Comparison of ENCODE assay signal across 16 mouse cellular contexts in the genomic region with DNA sequence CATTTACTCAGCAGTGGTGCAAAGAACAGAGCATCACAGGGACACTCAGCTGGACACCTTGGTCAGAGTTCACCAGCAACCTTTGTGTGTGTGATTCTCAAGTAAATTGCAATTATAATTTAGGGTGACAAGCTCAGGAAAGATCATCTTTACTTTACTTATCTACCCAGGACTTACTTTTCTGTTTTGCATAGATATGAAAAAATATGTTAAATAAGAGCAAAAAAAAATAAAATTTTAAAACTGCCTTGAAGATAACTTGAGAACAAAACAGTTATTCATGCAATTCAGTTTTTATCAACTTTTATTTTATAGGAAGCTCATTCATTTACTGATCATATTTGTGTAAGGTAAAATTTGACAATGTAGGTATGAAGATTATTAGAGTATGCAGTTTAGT.
"Had no signal": no experiment of that assay in that cellular context is flagged by ENCODE, and none has a peak within 500 bp of the region (broad histone marks: within the 10 kb centered on the region; RNA-seq: fewer than 3 reads in every experiment).

No protein-coding gene starts in this region.

- H3K4me3 ChIP-seq: neural tube, embryonic 12.5 days; neural tube, embryonic 13.5 days; neural tube, embryonic 15.5 days; stomach, embryonic 15.5 days had no signal

- DNase-seq: right cerebral cortex, adult 18-20 months; right cerebral cortex, postnatal 14 days; right cerebral cortex, postnatal 25 days; right cerebral cortex, postnatal 4 days; spleen, adult 18-20 months; thymus, adult 18-20 months; thymus, adult 2 months; thymus, postnatal 14 days; thymus, postnatal 25 days; thymus, postnatal 36 days; thymus, postnatal 4 days had no signal

- H3K27me3 ChIP-seq: neural tube, embryonic 12.5 days; neural tube, embryonic 13.5 days; neural tube, embryonic 15.5 days; stomach, embryonic 15.5 days had no signal

- H3K9ac ChIP-seq: neural tube, embryonic 12.5 days; neural tube, embryonic 13.5 days; neural tube, embryonic 15.5 days; stomach, embryonic 15.5 days had no signal

- H3K27ac ChIP-seq: neural tube, embryonic 12.5 days; neural tube, embryonic 13.5 days; neural tube, embryonic 15.5 days; stomach, embryonic 15.5 days; stomach, postnatal 0 days had no signal

- H3K9me3 ChIP-seq: neural tube, embryonic 12.5 days; neural tube, embryonic 13.5 days; neural tube, embryonic 15.5 days; stomach, embryonic 15.5 days had no signal

- H3K36me3 ChIP-seq: neural tube, embryonic 12.5 days; neural tube, embryonic 13.5 days; neural tube, embryonic 15.5 days; stomach, embryonic 15.5 days had no signal

- H3K4me1 ChIP-seq: neural tube, embryonic 12.5 days; neural tube, embryonic 13.5 days; neural tube, embryonic 15.5 days; stomach, embryonic 15.5 days had no signal
